Comparison of ENCODE assay signal across 36 mouse cellular contexts in the genomic region with DNA sequence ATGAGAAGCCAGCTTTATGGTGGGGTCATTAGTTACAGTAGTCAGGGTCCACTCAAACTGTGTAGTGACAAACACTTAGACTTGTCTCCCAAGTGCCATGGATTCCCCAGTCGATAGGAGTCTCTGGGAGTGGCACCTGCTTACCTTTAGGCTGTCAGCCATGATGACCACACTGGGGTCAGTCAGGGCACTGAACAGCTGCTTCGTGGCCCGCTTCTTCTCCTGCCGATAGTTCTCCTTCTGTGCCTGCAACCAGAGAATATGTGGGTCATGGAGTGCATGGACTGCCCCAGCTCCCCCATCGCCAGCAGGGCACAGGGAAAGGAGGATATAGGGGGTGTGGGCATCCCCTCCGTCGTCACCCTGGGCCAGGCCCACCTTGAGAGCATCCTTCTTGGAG. TPM values are rescaled to one million over a fixed set of nuclear protein-coding genes. Genes with fewer than 3 reads are reported as not detected.
"Had no signal": no experiment of that assay in that cellular context is flagged by ENCODE, and none has a peak within 500 bp of the region (broad histone marks: within the 10 kb centered on the region; RNA-seq: fewer than 3 reads in every experiment).

No protein-coding gene starts in this region.

- DNase-seq: left cerebral cortex, postnatal 4 days; liver; liver, embryonic 13.5 days; liver, postnatal 0 days; lung, adult 18-20 months; lung, adult 2 months; lung, embryonic 14.5 days; lung, postnatal 10 days; lung, postnatal 14 days; lung, postnatal 36 days; lung, postnatal 4 days; midbrain, embryonic 14.5 days had no signal

- H3K27me3 ChIP-seq: limb, embryonic 13.5 days; limb, embryonic 15.5 days; liver, embryonic 12.5 days; liver, embryonic 13.5 days; liver, embryonic 15.5 days; lung, embryonic 15.5 days; midbrain, embryonic 12.5 days; midbrain, embryonic 13.5 days; midbrain, embryonic 15.5 days had no signal

- H3K9ac ChIP-seq: limb, embryonic 13.5 days; limb, embryonic 15.5 days; liver, embryonic 12.5 days; liver, embryonic 13.5 days; liver, embryonic 14.5 days; liver, embryonic 15.5 days; liver, postnatal 0 days; lung, embryonic 14.5 days; lung, embryonic 15.5 days; midbrain, embryonic 12.5 days; midbrain, embryonic 13.5 days; midbrain, embryonic 15.5 days had no signal

- H3K9me3 ChIP-seq: limb, embryonic 13.5 days; limb, embryonic 15.5 days; liver, embryonic 12.5 days; liver, embryonic 13.5 days; liver, embryonic 15.5 days; lung, embryonic 15.5 days; megakaryocyte, embryonic 14.5 days; midbrain, embryonic 10.5 days; midbrain, embryonic 12.5 days; midbrain, embryonic 13.5 days; midbrain, embryonic 15.5 days had no signal

- ATAC-seq: liver, embryonic 12.5 days; liver, postnatal 0 days; lung, postnatal 0 days; midbrain, embryonic 13.5 days; midbrain, embryonic 15.5 days; midbrain, embryonic 16.5 days had no signal

- H3K4me1 ChIP-seq: liver, embryonic 12.5 days; liver, embryonic 13.5 days; liver, embryonic 15.5 days; midbrain, embryonic 10.5 days; midbrain, embryonic 12.5 days; midbrain, embryonic 15.5 days had no signal

- H3K4me2 ChIP-seq: limb, embryonic 13.5 days; limb, embryonic 15.5 days; liver, embryonic 11.5 days; liver, embryonic 12.5 days; liver, embryonic 13.5 days; liver, embryonic 15.5 days; lung, embryonic 14.5 days; lung, embryonic 15.5 days; midbrain, embryonic 11.5 days; midbrain, embryonic 12.5 days; midbrain, embryonic 13.5 days; midbrain, embryonic 15.5 days had no signal

- H3K4me3 ChIP-seq: left cerebral cortex, adult 2 months; limb, embryonic 13.5 days; limb, embryonic 15.5 days; liver, embryonic 12.5 days; liver, embryonic 13.5 days; liver, embryonic 15.5 days; lung, embryonic 15.5 days; megakaryocyte, embryonic 14.5 days; midbrain, embryonic 10.5 days; midbrain, embryonic 12.5 days; midbrain, embryonic 13.5 days; midbrain, embryonic 15.5 days had no signal

- H3K27ac ChIP-seq: left cerebral cortex, adult 2 months; limb, embryonic 13.5 days; limb, embryonic 15.5 days; liver, embryonic 12.5 days; liver, embryonic 13.5 days; liver, embryonic 14.5 days; liver, embryonic 15.5 days; lung, embryonic 15.5 days; macrophage; midbrain, embryonic 10.5 days; midbrain, embryonic 12.5 days; midbrain, embryonic 13.5 days; midbrain, embryonic 15.5 days had no signal

- H3K36me3 ChIP-seq: liver, embryonic 13.5 days; liver, embryonic 15.5 days had no signal

RNA-seq across cellular contexts. Expression of gene Mrgprg, which starts 57.4 kb away (rescaled TPM):
- polyA plus RNA-seq: limb, embryonic 11.5 days; limb, embryonic 13.5 days; limb, embryonic 14.5 days; limb, embryonic 15.5 days; liver, adult 2 months; liver, embryonic 11.5 days; liver, embryonic 12.5 days; liver, embryonic 13.5 days; liver, embryonic 14.5 days; liver, embryonic 15.5 days; liver, embryonic 16.5 days; liver, postnatal 0 days; lung, adult 2 months; lung, embryonic 14.5 days; lung, embryonic 15.5 days; lung, embryonic 16.5 days; lung, postnatal 0 days; macrophage; midbrain, embryonic 10.5 days; midbrain, embryonic 11.5 days; midbrain, embryonic 12.5 days; midbrain, embryonic 13.5 days; midbrain, embryonic 14.5 days; midbrain, embryonic 15.5 days; midbrain, embryonic 16.5 days; midbrain, postnatal 0 days; neural tube, embryonic 11.5 days had no signal
